Mouse (Mus musculus) erythroblast, embryonic 14.5 days (primary cell): Measurements from ENCODE around the gene Adora3.

Experiments
- GATA1 ChIP-seq: IDR thresholded peaks from 2 replicates; pipeline ENCODE4 v1.6.1; 2012; ENCODE audit warnings: low read length, inconsistent platforms, mixed read lengths
- TAL1 ChIP-seq: IDR thresholded peaks from 3 replicates; pipeline ENCODE4 v1.6.1; 2012; ENCODE audit warnings: low read length, inconsistent platforms, mixed read lengths

- no peak for TF ChIP-seq TAL1
- no peak for TF ChIP-seq GATA1
These were observed 8.8 kb upstream of the Adora3 start for GRCm38 (mm10) chr3:105861747-105862366.
